Mouse (Mus musculus) erythroblast, adult 5-6 weeks (primary cell): ENCODE data around the gene Sema4g. TPM values are rescaled to one million over a fixed set of nuclear protein-coding genes. Genes with fewer than 3 reads are reported as not detected.
A peak's percentile ranks its signal among the peaks of the same experiment; 100 is the strongest.
"Not testable (repeated sequence)": the region's sequence is repeated elsewhere in the genome, so short reads cannot be mapped to it uniquely, and the experiment has no call there.

ENCODE experiments used
- ATAC-seq: replicated peaks from 2 replicates; pipeline ENCODE4 v1.8.0; 2016; ENCODE audit warnings: moderate number of reproducible peaks, mild to moderate bottlenecking, moderate TSS enrichment, inconsistent platforms; ENCODE audit not compliant: poor library complexity, low FRiP score, severe bottlenecking
- total RNA-seq, 2 experiments: library from RNA; stranded (forward) in 1 of 2; stranded (reverse) in 1 of 2; fragments of 150-400 nt in 1 of 2; fragments of 200-764, 138-1000 nt in 1 of 2; gene quantifications; 2 replicates each; pipeline versions ENCODE4 v1.2.3 to v1.2.4; 2015 to 2017; ENCODE audit warnings: low replicate concordance in 2 of 2

The Sema4g gene
- total RNA-seq, 2 experiments from 2014 or later, result 0.09 TPM; not detected in 1

- no peak for ATAC-seq
Measured at GRCm38 (mm10) chr19:45020348-45020747, 31.4 kb downstream of the Sema4g start.

- no peak for ATAC-seq
Measured at GRCm38 (mm10) chr19:45021362-45021761, 32.5 kb downstream of the Sema4g start.

GRCm38 (mm10) chr19:45023993-45024392 is 35.1 kb downstream of the Sema4g start:
- no peak for ATAC-seq

GRCm38 (mm10) chr19:45024775-45025174 is 35.9 kb downstream of the Sema4g start:
- no peak for ATAC-seq

GRCm38 (mm10) chr19:45025937-45026568 is 37.2 kb downstream of the Sema4g start:
- no peak for ATAC-seq

- no peak for ATAC-seq
Measured at GRCm38 (mm10) chr19:45026958-45027670, 38.2 kb downstream of the Sema4g start.

- ATAC-seq, result no peak
Measured at GRCm38 (mm10) chr19:45027848-45028247, 38.9 kb downstream of the Sema4g start.

GRCm38 (mm10) chr19:45028746-45029145 is 39.8 kb downstream of the Sema4g start:
- ATAC-seq, result no peak

- no peak for ATAC-seq
Measured at GRCm38 (mm10) chr19:45029571-45029970, 40.7 kb downstream of the Sema4g start.

GRCm38 (mm10) chr19:45030111-45030510 is 41.2 kb downstream of the Sema4g start:
- 0 out of 2 replicates have a peak, but pooled peaks have one; percentile 47 for ATAC-seq

- ATAC-seq, result peak; percentile 74
Measured at GRCm38 (mm10) chr19:45030746-45031693, 42.1 kb downstream of the Sema4g start.

- ATAC-seq, result peak; percentile 75
Measured at GRCm38 (mm10) chr19:45031780-45032179, 42.9 kb downstream of the Sema4g start.

- ATAC-seq, result no peak
Measured at GRCm38 (mm10) chr19:45032570-45033332, 43.9 kb downstream of the Sema4g start.

GRCm38 (mm10) chr19:45036867-45037266 is 48.0 kb downstream of the Sema4g start:
- ATAC-seq, result peak; percentile 53; the same call in 1 of the 2 replicates

- not testable (repeated sequence) for ATAC-seq
Measured at GRCm38 (mm10) chr19:45038198-45038597, 49.3 kb downstream of the Sema4g start.

GRCm38 (mm10) chr19:45040214-45040613 is 51.3 kb downstream of the Sema4g start:
- no peak for ATAC-seq

GRCm38 (mm10) chr19:45044389-45044927 is 55.6 kb downstream of the Sema4g start:
- ATAC-seq, result no peak

- no peak for ATAC-seq
Measured at GRCm38 (mm10) chr19:45045236-45045635, 56.3 kb downstream of the Sema4g start.

GRCm38 (mm10) chr19:45045651-45046050 is 56.8 kb downstream of the Sema4g start, which contains the start of gene Pdzd7:
TSS of gene Pdzd7 (minus strand) at chr19:45045717.
- no peak for ATAC-seq
